Mouse (Mus musculus): ENCODE measurements around the gene Ropn1l.

DNA sequence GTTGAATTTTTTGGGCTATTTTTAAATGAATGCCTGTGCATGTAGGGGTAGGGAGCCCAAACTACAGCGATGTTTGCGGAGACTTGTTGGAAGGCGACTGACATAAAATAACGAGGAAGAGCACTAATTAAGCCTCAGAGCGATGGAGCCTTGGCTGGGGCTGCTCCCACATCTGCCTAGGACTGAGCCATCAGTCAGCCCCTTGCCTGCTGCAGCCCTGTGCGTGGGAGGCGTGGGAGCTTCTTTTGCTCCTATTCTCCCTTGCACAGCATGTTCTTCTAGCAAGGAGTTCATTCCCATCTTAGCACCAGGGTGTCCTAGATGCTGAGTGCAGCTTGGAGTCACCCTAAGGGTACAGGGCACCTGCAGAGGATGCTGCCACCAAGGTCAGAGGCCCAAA is 60.8 kb downstream of the Ropn1l start:
- no peak for TF ChIP-seq POLR2A (IDR thresholded peaks at IDR 0.05; ENCODE audit: insufficient read length, low read depth)
- no peak for TF ChIP-seq MAX (IDR thresholded peaks at IDR 0.05; ENCODE audit: low read depth)
- TF ChIP-seq POLR2AphosphoS2 (IDR thresholded peaks at IDR 0.05; ENCODE audit: insufficient read length, low read depth): no peak
- no peak for TF ChIP-seq MYOD1 (IDR thresholded peaks at IDR 0.05; ENCODE audit: control insufficient read depth in 1 of 3, insufficient read length in 2 of 3, low read depth in 2 of 3)

Data from myocyte (in vitro differentiated cells).